Mouse (Mus musculus) brain, embryonic 14.5 days (tissue): ENCODE measurements around the gene Irf5.

Experiments
- CTCF ChIP-seq: fragments of 200-500 bp; IDR thresholded peaks from 2 replicates; pipeline ENCODE4 v1.5.1; 2012; ENCODE audit warnings: inconsistent platforms, mild to moderate bottlenecking, moderate library complexity, borderline replicate concordance; ENCODE audit not compliant: insufficient read depth, insufficient read length; ENCODE audit errors: extremely low read depth
- POLR2A ChIP-seq: fragments of 200-500 bp; IDR thresholded peaks from 2 replicates; pipeline ENCODE4 v1.6.1; 2012; ENCODE audit warnings: mild to moderate bottlenecking, inconsistent platforms, borderline replicate concordance; ENCODE audit not compliant: poor library complexity, insufficient read depth, insufficient read length, severe bottlenecking; ENCODE audit errors: extremely low read depth

DNA sequence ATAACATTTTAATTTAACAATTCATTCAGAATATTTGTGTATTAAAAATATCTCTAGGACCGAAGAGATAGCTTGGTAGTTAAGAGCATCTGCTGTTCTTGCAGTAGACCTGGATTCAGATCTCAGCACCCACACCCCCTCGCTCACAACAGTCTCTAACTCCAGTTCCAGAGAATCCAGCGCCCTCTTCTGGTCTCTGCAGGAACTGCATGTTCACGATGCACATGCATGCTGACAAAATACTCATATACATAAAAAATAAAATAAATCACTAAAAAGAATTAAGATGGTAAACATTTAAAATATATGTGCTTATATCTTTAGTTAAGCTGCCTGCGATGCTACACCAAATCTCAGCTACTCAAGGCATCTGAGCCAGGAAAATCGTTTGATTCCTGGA lies 1.2 kb upstream of the Irf5 start:
- TF ChIP-seq CTCF (peak; percentile 50; the same call in 1 of the 2 replicates), POLR2A (no peak)
